Mouse (Mus musculus): ENCODE data around the gene Adamts4. TPM values are rescaled to one million over a fixed set of nuclear protein-coding genes. Genes with fewer than 3 reads are reported as not detected.
"Not testable (repeated sequence)": the region's sequence is repeated elsewhere in the genome, so short reads cannot be mapped to it uniquely, and the experiment has no call there.

Gene Adamts4
- polyA plus RNA-seq, 1 experiment from 2014 or later: 7.2 TPM

DNA sequence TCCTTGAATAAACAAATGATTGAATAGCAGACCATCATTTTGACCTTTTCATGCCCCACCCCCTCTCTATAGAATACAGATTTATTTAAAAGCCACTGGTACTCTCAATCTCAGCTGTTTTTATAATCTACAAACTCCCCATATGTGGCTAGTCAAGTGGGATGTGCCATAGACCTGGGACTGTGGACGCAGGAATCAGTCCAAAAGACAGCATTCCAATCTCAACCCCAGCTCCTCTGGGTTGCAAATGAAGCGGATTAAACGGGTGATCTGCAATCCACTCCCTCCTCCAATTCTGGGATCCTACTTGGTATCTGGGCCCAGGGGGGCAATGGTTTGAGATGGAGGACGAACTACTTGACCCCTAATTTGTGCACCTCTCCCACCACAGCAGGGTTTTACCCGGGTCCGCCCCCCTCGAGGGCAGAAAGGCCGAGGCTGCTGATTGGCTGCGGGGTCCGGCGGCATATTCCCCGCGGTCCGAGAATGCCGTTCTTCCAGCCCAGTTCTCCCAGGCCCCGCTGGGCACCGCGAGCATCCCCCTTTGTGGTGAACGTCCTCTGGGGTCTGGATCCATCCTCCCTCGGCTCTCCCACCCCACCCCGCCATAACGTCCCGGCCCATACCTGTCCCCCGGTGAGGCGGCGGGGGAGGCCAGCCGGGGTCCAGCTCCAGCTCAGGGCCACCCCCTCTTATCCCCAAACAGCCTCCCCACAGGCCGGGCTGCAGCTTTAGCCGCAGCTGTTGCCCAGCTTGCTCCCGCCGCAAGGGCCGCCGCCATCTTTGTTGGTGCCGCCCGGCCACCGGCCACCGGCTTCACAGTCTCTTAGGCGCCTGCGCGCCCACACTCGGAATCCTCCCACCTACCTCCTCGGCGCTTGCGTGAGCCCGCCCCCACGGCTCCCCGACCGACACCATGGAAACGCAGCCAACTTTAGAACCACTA lies 37.2 kb downstream of the Adamts4 start, which contains the start of gene Usp21:
Gene Usp21, minus strand, starts transcription at position 856 of the 946 bp plus-strand sequence.
- Histone ChIP-seq H3K4me1 (replicated peaks; ENCODE audit: control insufficient read depth, insufficient read depth, low read length) (peaks cover 25% of the 10 kb centered on the region), H3K27me3 (replicated peaks; ENCODE audit: control insufficient read depth, insufficient read depth, low read length) (no peaks in the 10 kb centered on the region), H3K9me3 (ENCODE audit: control insufficient read depth, low read length) (no peaks in the 10 kb centered on the region), H3K27ac (ENCODE audit: low read length) (peak within 1 kb of the TSS; percentile 92), H3K9ac (replicated peaks; ENCODE audit: low read depth, low read length) (peak within 1 kb of the TSS; percentile 99), H3K4me3 (replicated peaks; ENCODE audit: low read length) (peak within 1 kb of the TSS; percentile 97), H3K4me2 (ENCODE audit: low read length) (peak within 1 kb of the TSS; percentile 80), H3K36me3 (ENCODE audit: control insufficient read depth, insufficient read depth) (peaks cover 15% of the 10 kb centered on the region; the same call in 1 of the 2 replicates)
- under 1% methylated on average over 49 of the region's 49 CpGs for WGBS
- peak; percentile 96 for ATAC-seq

DNA sequence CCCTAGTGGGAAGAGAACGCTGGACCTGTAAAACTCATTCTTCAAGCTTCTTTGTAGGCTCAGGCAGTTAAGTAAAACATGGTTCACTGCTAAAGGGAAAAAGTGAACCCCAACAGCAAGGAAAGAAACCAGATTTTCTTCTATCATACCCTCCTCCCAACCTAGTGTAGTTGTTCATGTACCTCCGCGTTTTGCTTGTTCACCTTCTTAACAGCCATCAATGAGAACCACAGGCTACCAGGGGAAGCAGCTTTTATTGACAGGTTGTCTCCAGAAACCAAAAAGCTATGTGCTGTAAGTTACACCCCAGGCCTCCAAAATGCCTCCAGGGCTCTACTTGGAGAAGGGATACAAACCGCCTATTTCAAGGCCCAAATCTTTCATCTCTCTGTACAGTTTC lies 38.1 kb downstream of the Adamts4 start:
- H3K4me3 ChIP-seq (replicated peaks; ENCODE audit: low read length): peak overlapping the region; percentile 97

DNA sequence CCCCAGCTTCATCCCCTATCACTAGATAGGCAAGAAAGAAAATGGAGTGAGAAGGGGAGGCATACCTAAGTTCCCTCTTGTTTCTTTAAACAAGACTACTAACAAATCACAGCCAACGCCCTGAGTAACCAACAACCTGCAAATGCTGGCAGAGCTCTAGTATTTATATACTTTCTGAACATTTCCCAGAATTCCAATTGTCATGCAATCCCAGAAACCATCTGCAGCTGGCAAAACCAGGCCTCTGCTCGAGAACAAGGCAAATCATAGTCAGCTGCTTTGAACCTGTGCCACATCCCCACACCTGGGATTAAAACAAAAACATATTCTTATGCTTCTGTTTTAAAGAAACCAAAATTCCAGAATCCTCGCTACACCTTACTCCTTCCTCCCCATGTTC lies 43.1 kb downstream of the Adamts4 start:
- Histone ChIP-seq H3K27ac (ENCODE audit: low read length) (no peak overlapping the region), H3K4me1 (replicated peaks; ENCODE audit: control insufficient read depth, insufficient read depth, low read length) (peaks cover 8% of the 10 kb centered on the region), H3K4me3 (replicated peaks; ENCODE audit: low read length) (no peak overlapping the region), H3K4me2 (ENCODE audit: low read length) (peak overlapping the region; percentile 64), H3K9me3 (ENCODE audit: control insufficient read depth, low read length) (no peaks in the 10 kb centered on the region), H3K27me3 (replicated peaks; ENCODE audit: control insufficient read depth, insufficient read depth, low read length) (peaks cover 21% of the 10 kb centered on the region), H3K9ac (replicated peaks; ENCODE audit: low read depth, low read length) (no peak overlapping the region), H3K36me3 (ENCODE audit: control insufficient read depth, insufficient read depth) (peaks cover 5% of the 10 kb centered on the region; the same call in 1 of the 2 replicates)
- no peak for ATAC-seq
- 89% methylated on average over 3 of the region's 3 CpGs for WGBS

More for the DNA sequence above, 38.1 kb downstream of the Adamts4 start:
- no peaks in the 10 kb centered on the region for H3K27me3 ChIP-seq (replicated peaks; ENCODE audit: control insufficient read depth, insufficient read depth, low read length)
- H3K4me1 ChIP-seq (replicated peaks; ENCODE audit: control insufficient read depth, insufficient read depth, low read length): peaks cover 27% of the 10 kb centered on the region
- WGBS: 58% methylated on average over 4 of the region's 4 CpGs
- H3K27ac ChIP-seq (ENCODE audit: low read length): peak overlapping the region; percentile 92
- H3K36me3 ChIP-seq (ENCODE audit: control insufficient read depth, insufficient read depth): peaks cover 13% of the 10 kb centered on the region; the same call in 1 of the 2 replicates
- ATAC-seq: no peak
- H3K9me3 ChIP-seq (ENCODE audit: control insufficient read depth, low read length): no peaks in the 10 kb centered on the region
- no peak overlapping the region for H3K9ac ChIP-seq (replicated peaks; ENCODE audit: low read depth, low read length)
- H3K4me2 ChIP-seq (ENCODE audit: low read length): peak overlapping the region; percentile 37; the same call in 1 of the 2 replicates

DNA sequence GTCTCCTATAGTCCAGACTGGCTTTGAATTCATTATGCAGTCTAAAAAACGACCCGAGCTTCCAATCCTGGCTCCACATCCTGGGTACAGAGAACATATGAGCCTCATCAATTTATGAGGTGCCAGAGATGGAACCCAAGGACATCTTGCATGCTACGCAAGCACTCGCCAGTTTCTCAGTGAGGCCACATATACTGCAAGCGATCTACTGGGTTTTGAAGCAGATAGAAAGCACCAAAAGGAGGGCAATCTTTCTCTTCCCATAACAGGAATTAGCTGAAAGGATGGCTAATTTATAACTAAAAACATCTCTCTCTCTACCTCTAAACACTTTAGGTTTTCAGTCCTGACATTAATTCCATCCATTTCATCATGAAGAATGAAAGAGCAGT lies 43.7 kb downstream of the Adamts4 start:
- 40% methylated on average over 5 of the region's 5 CpGs for WGBS
- H3K27ac ChIP-seq (ENCODE audit: low read length): peak overlapping the region; percentile 94
- peak overlapping the region; percentile 94 for H3K4me3 ChIP-seq (replicated peaks; ENCODE audit: low read length)
- H3K9me3 ChIP-seq (ENCODE audit: control insufficient read depth, low read length): no peaks in the 10 kb centered on the region
- H3K4me1 ChIP-seq (replicated peaks; ENCODE audit: control insufficient read depth, insufficient read depth, low read length): peaks cover 7% of the 10 kb centered on the region
- ATAC-seq: no peak
- H3K4me2 ChIP-seq (ENCODE audit: low read length): peak overlapping the region; percentile 64
- H3K36me3 ChIP-seq (ENCODE audit: control insufficient read depth, insufficient read depth): peaks cover 5% of the 10 kb centered on the region; the same call in 1 of the 2 replicates
- peak overlapping the region; percentile 95 for H3K9ac ChIP-seq (replicated peaks; ENCODE audit: low read depth, low read length)
- H3K27me3 ChIP-seq (replicated peaks; ENCODE audit: control insufficient read depth, insufficient read depth, low read length): peaks cover 21% of the 10 kb centered on the region

DNA sequence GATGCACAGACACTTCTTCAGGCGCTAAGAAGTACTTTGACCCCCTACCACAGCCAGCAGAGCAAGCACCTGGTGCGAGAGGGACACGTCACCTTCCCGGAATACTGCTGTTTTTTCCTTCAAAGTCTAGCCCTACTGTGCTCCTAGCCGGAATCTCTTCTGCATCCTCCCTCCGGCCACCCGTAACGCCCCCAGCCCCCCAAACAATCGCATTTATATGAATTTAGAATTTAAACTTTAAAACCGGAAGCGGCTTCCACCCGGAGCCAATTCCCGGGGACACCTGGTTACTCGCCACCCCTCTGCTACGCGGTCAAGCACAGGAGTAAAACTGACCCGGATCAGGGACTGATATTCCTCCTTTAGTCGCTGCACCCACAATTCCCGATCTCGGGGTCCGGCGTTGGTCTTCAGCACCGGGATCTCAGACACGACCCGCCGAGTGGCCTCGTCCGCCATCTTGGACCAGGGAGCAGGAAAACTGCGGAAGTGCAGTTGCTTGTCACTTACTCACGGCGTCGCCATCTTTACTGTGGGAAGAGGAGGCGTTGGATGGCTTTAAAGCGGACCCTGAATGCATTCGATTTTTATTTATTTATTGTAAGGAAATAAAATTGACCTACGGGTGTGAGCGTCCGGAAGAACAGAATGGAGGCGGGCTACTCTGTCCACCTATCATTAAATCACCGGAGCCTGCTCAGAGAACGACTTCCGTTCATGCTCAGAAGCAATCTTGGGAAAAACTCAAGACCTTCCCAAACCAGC lies 44.3 kb downstream of the Adamts4 start, which contains the start of gene Ufc1:
Gene Ufc1, minus strand, starts transcription at position 727 of the 765 bp plus-strand sequence.
- Histone ChIP-seq H3K9ac (replicated peaks; ENCODE audit: low read depth, low read length) (peak within 1 kb of the TSS; percentile 95), H3K36me3 (ENCODE audit: control insufficient read depth, insufficient read depth) (peaks cover 2% of the 10 kb centered on the region; the same call in 1 of the 2 replicates), H3K27me3 (replicated peaks; ENCODE audit: control insufficient read depth, insufficient read depth, low read length) (peaks cover 21% of the 10 kb centered on the region), H3K27ac (ENCODE audit: low read length) (peak within 1 kb of the TSS; percentile 94), H3K4me2 (ENCODE audit: low read length) (peak within 1 kb of the TSS; percentile 64), H3K4me1 (replicated peaks; ENCODE audit: control insufficient read depth, insufficient read depth, low read length) (peaks cover 7% of the 10 kb centered on the region), H3K9me3 (ENCODE audit: control insufficient read depth, low read length) (no peaks in the 10 kb centered on the region), H3K4me3 (replicated peaks; ENCODE audit: low read length) (peak within 1 kb of the TSS; percentile 94)
- peak; percentile 82 for ATAC-seq
- under 1% methylated on average over 42 of the region's 42 CpGs for WGBS

DNA sequence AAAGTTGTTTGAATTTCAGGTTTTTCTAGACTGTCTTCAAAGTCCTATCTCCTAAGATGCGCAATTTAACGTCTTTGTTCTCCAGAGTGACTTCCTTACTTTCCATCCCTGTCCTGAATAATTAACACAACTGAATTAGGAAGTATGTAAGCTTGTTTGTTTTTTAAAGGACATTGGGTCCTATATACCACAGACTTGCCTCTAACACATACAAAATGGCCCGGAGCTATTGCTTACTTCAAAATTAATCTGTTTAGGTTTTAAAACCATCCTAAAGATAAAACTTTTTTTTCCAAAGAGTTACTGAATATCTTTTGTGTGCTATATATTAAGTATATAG lies 44.8 kb downstream of the Adamts4 start:
- Histone ChIP-seq H3K27ac (ENCODE audit: low read length) (peak overlapping the region; percentile 94), H3K4me3 (replicated peaks; ENCODE audit: low read length) (peak overlapping the region; percentile 94), H3K36me3 (ENCODE audit: control insufficient read depth, insufficient read depth) (no peaks in the 10 kb centered on the region), H3K4me2 (ENCODE audit: low read length) (peak overlapping the region; percentile 64), H3K9ac (replicated peaks; ENCODE audit: low read depth, low read length) (peak overlapping the region; percentile 95), H3K27me3 (replicated peaks; ENCODE audit: control insufficient read depth, insufficient read depth, low read length) (peaks cover 21% of the 10 kb centered on the region), H3K4me1 (replicated peaks; ENCODE audit: control insufficient read depth, insufficient read depth, low read length) (peaks cover 7% of the 10 kb centered on the region), H3K9me3 (ENCODE audit: control insufficient read depth, low read length) (no peaks in the 10 kb centered on the region)
- ATAC-seq: peak; percentile 22; the same call in 1 of the 2 replicates
- WGBS: 14% methylated on average over 3 of the region's 3 CpGs

DNA sequence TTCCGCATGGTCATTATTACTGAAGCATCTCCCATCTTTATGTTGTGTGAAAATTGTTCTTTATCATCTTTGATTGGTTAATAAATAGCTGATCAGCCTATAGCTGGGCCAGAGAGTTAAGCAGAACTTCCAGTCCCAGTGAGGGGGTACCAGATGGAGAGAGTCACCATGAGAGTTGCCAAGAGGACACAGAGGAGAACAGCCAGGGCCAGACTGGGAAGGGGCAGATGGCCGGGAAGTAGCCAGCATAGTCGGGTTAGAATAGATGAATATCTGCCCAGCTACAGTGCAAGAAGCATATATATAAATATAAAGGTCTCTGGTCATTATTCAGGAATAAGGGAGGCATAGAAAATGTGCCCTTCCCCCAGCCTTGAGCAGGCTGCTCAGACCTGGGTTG lies 48.0 kb downstream of the Adamts4 start:
- H3K4me1 ChIP-seq (replicated peaks; ENCODE audit: control insufficient read depth, insufficient read depth, low read length): peaks cover 6% of the 10 kb centered on the region

GRCm38 (mm10) chr1:171306157-171306556 lies 55.9 kb downstream of the Adamts4 start:
- H3K27ac ChIP-seq (ENCODE audit: low read length); H3K4me2 ChIP-seq (ENCODE audit: low read length); H3K9ac ChIP-seq (replicated peaks; ENCODE audit: low read depth, low read length); H3K9me3 ChIP-seq (ENCODE audit: control insufficient read depth, low read length); H3K4me3 ChIP-seq (replicated peaks; ENCODE audit: low read length); H3K27me3 ChIP-seq (replicated peaks; ENCODE audit: control insufficient read depth, insufficient read depth, low read length); ATAC-seq; H3K4me1 ChIP-seq (replicated peaks; ENCODE audit: control insufficient read depth, insufficient read depth, low read length); H3K36me3 ChIP-seq (ENCODE audit: control insufficient read depth, insufficient read depth): not testable (repeated sequence)
- 74% methylated on average over 5 of the region's 5 CpGs for WGBS

More for the DNA sequence above, 48.0 kb downstream of the Adamts4 start:
- no peak overlapping the region for H3K9ac ChIP-seq (replicated peaks; ENCODE audit: low read depth, low read length)
- peaks cover 21% of the 10 kb centered on the region for H3K27me3 ChIP-seq (replicated peaks; ENCODE audit: control insufficient read depth, insufficient read depth, low read length)
- no peak overlapping the region for H3K4me2 ChIP-seq (ENCODE audit: low read length)
- WGBS: 63% methylated on average over 3 of the region's 3 CpGs
- no peak for ATAC-seq
- no peak overlapping the region for H3K4me3 ChIP-seq (replicated peaks; ENCODE audit: low read length)
- H3K27ac ChIP-seq (ENCODE audit: low read length): no peak overlapping the region
- no peaks in the 10 kb centered on the region for H3K9me3 ChIP-seq (ENCODE audit: control insufficient read depth, low read length)
- no peaks in the 10 kb centered on the region for H3K36me3 ChIP-seq (ENCODE audit: control insufficient read depth, insufficient read depth)

- Histone ChIP-seq H3K9ac (replicated peaks; ENCODE audit: low read depth, low read length) (no peak overlapping the region), H3K9me3 (ENCODE audit: control insufficient read depth, low read length) (no peaks in the 10 kb centered on the region), H3K27me3 (replicated peaks; ENCODE audit: control insufficient read depth, insufficient read depth, low read length) (no peaks in the 10 kb centered on the region; the same call in 1 of the 2 replicates), H3K4me3 (replicated peaks; ENCODE audit: low read length) (no peak overlapping the region), H3K4me2 (ENCODE audit: low read length) (no peak overlapping the region), H3K36me3 (ENCODE audit: control insufficient read depth, insufficient read depth) (no peaks in the 10 kb centered on the region), H3K4me1 (replicated peaks; ENCODE audit: control insufficient read depth, insufficient read depth, low read length) (no peaks in the 10 kb centered on the region), H3K27ac (ENCODE audit: low read length) (no peak overlapping the region)
- ATAC-seq: no peak
- WGBS: 65% methylated on average over 2 of the region's 2 CpGs
These were observed 59.1 kb downstream of the Adamts4 start for GRCm38 (mm10) chr1:171309321-171309720.

Measured in forebrain, embryonic 16.5 days (tissue).